In genomic region chr12:87226801-87227200, GRCm38 (mm10) we compare ENCODE assay signal across 23 mouse cellular contexts. TPM values are rescaled to one million over a fixed set of nuclear protein-coding genes. Genes with fewer than 3 reads are reported as not detected.
DNase-seq lines count a peak whose midpoint lies in the region; ATAC-seq and TF ChIP-seq lines count a peak whose summit lies in the region.
"Had no signal": no experiment of that assay in that cellular context is flagged by ENCODE, and none has a peak within 500 bp of the region (broad histone marks: within the 10 kb centered on the region; RNA-seq: fewer than 3 reads in every experiment).

No protein-coding gene starts in this region.

- H3K27me3 ChIP-seq in midbrain, postnatal 0 days (ENCODE audit: insufficient read depth, low read length), result no peaks in the 10 kb centered on the region
- H3K27me3 ChIP-seq in midbrain, embryonic 14.5 days (ENCODE audit: control insufficient read depth, insufficient read depth, low read length), result no peaks in the 10 kb centered on the region
- H3K27me3 ChIP-seq in liver, embryonic 14.5 days (ENCODE audit: control insufficient read depth, insufficient read depth, low read length), result no peaks in the 10 kb centered on the region
- H3K27me3 ChIP-seq: embryonic facial prominence, embryonic 13.5 days; limb, embryonic 15.5 days; megakaryocyte, embryonic 14.5 days had no signal

- no peak overlapping the region for H3K27ac ChIP-seq in midbrain, postnatal 0 days (ENCODE audit: low read depth, low read length)
- no peak overlapping the region for H3K27ac ChIP-seq in midbrain, embryonic 14.5 days (replicated peaks; ENCODE audit: low read depth, low read length)
- H3K27ac ChIP-seq in liver, embryonic 14.5 days, result no peak overlapping the region
- H3K27ac ChIP-seq: embryonic facial prominence, embryonic 13.5 days; heart, embryonic 10.5 days; limb, embryonic 15.5 days had no signal

- no peak overlapping the region for H3K4me3 ChIP-seq in midbrain, postnatal 0 days (ENCODE audit: low read depth, low read length)
- H3K4me3 ChIP-seq in midbrain, embryonic 14.5 days (replicated peaks; ENCODE audit: low read depth, low read length), result no peak overlapping the region
- H3K4me3 ChIP-seq in liver, embryonic 14.5 days (ENCODE audit: insufficient read depth in 1 of 2, low read depth in 2 of 2, low read length in 2 of 2), result no peak overlapping the region
- H3K4me3 ChIP-seq: embryonic facial prominence, embryonic 13.5 days; erythroblast, embryonic 14.5 days; heart, embryonic 10.5 days; limb, embryonic 15.5 days; megakaryocyte, embryonic 14.5 days had no signal

- no peak for DNase-seq in midbrain, postnatal 0 days (ENCODE audit: low spot score)
- no peak for DNase-seq in midbrain, embryonic 14.5 days
- DNase-seq in R1 (ENCODE audit: low read depth, low spot score), result peak; percentile 86
- DNase-seq in liver, embryonic 14.5 days (ENCODE audit: low read depth in 3 of 3, low spot score in 3 of 3), result no peak
- no peak for DNase-seq in right cerebral cortex, postnatal 14 days
- no peak for DNase-seq in kidney, postnatal 10 days
- DNase-seq in cerebellum, adult 8-10 months, result no peak
- DNase-seq: cerebellum, adult 11-12 months; cerebellum, postnatal 14 days; kidney, adult 11 months; left cerebral cortex, postnatal 4 days; lung, embryonic 14.5 days; right cerebral cortex, adult 18-20 months had no signal

- H3K9ac ChIP-seq in midbrain, postnatal 0 days (replicated peaks; ENCODE audit: low read length, poor library complexity, severe bottlenecking), result no peak overlapping the region
- no peak overlapping the region for H3K9ac ChIP-seq in midbrain, embryonic 14.5 days (replicated peaks; ENCODE audit: low read length)
- H3K9ac ChIP-seq in liver, embryonic 14.5 days (replicated peaks), result no peak overlapping the region
- H3K9ac ChIP-seq: embryonic facial prominence, embryonic 13.5 days; limb, embryonic 15.5 days; lung, embryonic 14.5 days had no signal

- no peak for ATAC-seq in midbrain, postnatal 0 days (ENCODE audit: low FRiP score)
- ATAC-seq in midbrain, embryonic 14.5 days (ENCODE audit: low FRiP score, low TSS enrichment), result no peak
- peak; percentile 45; the same call in 1 of the 2 replicates for ATAC-seq in liver, embryonic 14.5 days (ENCODE audit: insufficient read depth)
- ATAC-seq: forebrain, embryonic 14.5 days; hindbrain, embryonic 16.5 days; midbrain, embryonic 16.5 days had no signal

- TF ChIP-seq EP300 in liver, embryonic 14.5 days (IDR thresholded peaks at IDR 0.05; ENCODE audit: low read depth), result no peak

- WGBS in midbrain, postnatal 0 days, result 76% methylated on average over 7 of the region's 7 CpGs
- 75% methylated on average over 7 of the region's 7 CpGs for WGBS in midbrain, embryonic 14.5 days
- WGBS in liver, embryonic 14.5 days (ENCODE audit: insufficient replicate concordance), result 37% methylated on average over 7 of the region's 7 CpGs

- 0 out of 2 replicates have a peak, but pooled peaks have one; percentile 5 for TF ChIP-seq CTCF in midbrain, postnatal 0 days (IDR thresholded peaks at IDR 0.05)
- peak; percentile 27; the same call in 1 of the 2 replicates for TF ChIP-seq CTCF in liver, embryonic 14.5 days (IDR thresholded peaks at IDR 0.05; ENCODE audit: low read depth)

- no peaks in the 10 kb centered on the region for H3K36me3 ChIP-seq in midbrain, postnatal 0 days (ENCODE audit: insufficient read depth, low read length)
- no peaks in the 10 kb centered on the region for H3K36me3 ChIP-seq in midbrain, embryonic 14.5 days (ENCODE audit: control insufficient read depth, insufficient read depth, low read length)
- H3K36me3 ChIP-seq in liver, embryonic 14.5 days (replicated peaks; ENCODE audit: control insufficient read depth, insufficient read depth, low read depth), result no peaks in the 10 kb centered on the region
- H3K36me3 ChIP-seq: embryonic facial prominence, embryonic 13.5 days; G1E; heart, embryonic 10.5 days; limb, embryonic 15.5 days had no signal

- H3K4me2 ChIP-seq in midbrain, postnatal 0 days (ENCODE audit: low read depth, low read length, poor library complexity, severe bottlenecking), result no peak overlapping the region
- no peak overlapping the region for H3K4me2 ChIP-seq in midbrain, embryonic 14.5 days (ENCODE audit: low read length)
- H3K4me2 ChIP-seq in liver, embryonic 14.5 days (ENCODE audit: low read depth), result no peak overlapping the region
- H3K4me2 ChIP-seq: embryonic facial prominence, embryonic 13.5 days; limb, embryonic 15.5 days; lung, embryonic 14.5 days had no signal

- no peaks in the 10 kb centered on the region for H3K9me3 ChIP-seq in midbrain, postnatal 0 days (ENCODE audit: low read length)
- no peaks in the 10 kb centered on the region; the same call in 1 of the 2 replicates for H3K9me3 ChIP-seq in midbrain, embryonic 14.5 days (ENCODE audit: control insufficient read depth, low read length)
- no peaks in the 10 kb centered on the region for H3K9me3 ChIP-seq in liver, embryonic 14.5 days (ENCODE audit: control insufficient read depth, low read length)
- H3K9me3 ChIP-seq: embryonic facial prominence, embryonic 13.5 days; heart, embryonic 10.5 days; limb, embryonic 15.5 days had no signal

- no peaks in the 10 kb centered on the region for H3K4me1 ChIP-seq in midbrain, postnatal 0 days (ENCODE audit: insufficient read depth, low read length)
- no peaks in the 10 kb centered on the region for H3K4me1 ChIP-seq in midbrain, embryonic 14.5 days (ENCODE audit: control insufficient read depth, insufficient read depth, low read length)
- peaks cover 6% of the 10 kb centered on the region in 2 experiments; a peak in 3 of 4 replicates for H3K4me1 ChIP-seq in liver, embryonic 14.5 days (replicated peaks; ENCODE audit: control insufficient read depth in 2 of 2, insufficient read depth in 2 of 2, low read length in 1 of 2)
- H3K4me1 ChIP-seq: embryonic facial prominence, embryonic 13.5 days; limb, embryonic 15.5 days had no signal

RNA-seq across cellular contexts. Expression of gene Noxred1, which starts 11.7 kb away (rescaled TPM):
- 0.88 and 2.2 TPM in 2 replicates for total RNA-seq in midbrain, postnatal 0 days (2014; rRNA removed)
- polyA plus RNA-seq in midbrain, postnatal 0 days (2015; fragmentation: Nextera tagmentation; extraction: Ambion mirVana), result 0.30 and 0.36 TPM in 2 replicates
- polyA plus RNA-seq in midbrain, embryonic 14.5 days (2014; fragmentation: Nextera tagmentation; extraction: Ambion mirVana), result 0.81 and 1.0 TPM in 2 replicates
- polyA plus RNA-seq in liver, embryonic 14.5 days (2012; rRNA removed), result 0.16 and 0.26 TPM in 2 replicates
- polyA plus RNA-seq in liver, embryonic 14.5 days (2014; fragmentation: Nextera tagmentation; extraction: Ambion mirVana), result 0.28 TPM in 1 of 2 replicates, not detected in the other
- polyA plus RNA-seq: G1E had no signal

RNA-seq across cellular contexts. Expression of gene Tmed8, which starts 26.5 kb away (rescaled TPM):
- total RNA-seq in midbrain, postnatal 0 days (2014; rRNA removed), result 17.5 and 19.8 TPM in 2 replicates
- 3.6 and 4.4 TPM in 2 replicates for polyA plus RNA-seq in midbrain, postnatal 0 days (2015; fragmentation: Nextera tagmentation; extraction: Ambion mirVana)
- polyA plus RNA-seq in midbrain, embryonic 14.5 days (2014; fragmentation: Nextera tagmentation; extraction: Ambion mirVana), result 6.5 and 6.9 TPM in 2 replicates
- 0.62 and 0.80 TPM in 2 replicates for polyA plus RNA-seq in liver, embryonic 14.5 days (2012; rRNA removed)
- 0.50 and 0.99 TPM in 2 replicates for polyA plus RNA-seq in liver, embryonic 14.5 days (2014; fragmentation: Nextera tagmentation; extraction: Ambion mirVana)

RNA-seq across cellular contexts. Expression of gene Samd15, which starts 27.3 kb away (rescaled TPM):
- total RNA-seq in midbrain, postnatal 0 days (2014; rRNA removed), result 0.55 and 0.61 TPM in 2 replicates
- polyA plus RNA-seq in midbrain, postnatal 0 days (2015; fragmentation: Nextera tagmentation; extraction: Ambion mirVana), result 1.9 and 3.1 TPM in 2 replicates
- polyA plus RNA-seq in midbrain, embryonic 14.5 days (2014; fragmentation: Nextera tagmentation; extraction: Ambion mirVana), result 1.2 and 2.6 TPM in 2 replicates
- 0.03 and 0.21 TPM in 2 replicates for polyA plus RNA-seq in liver, embryonic 14.5 days (2012; rRNA removed)
- polyA plus RNA-seq in liver, embryonic 14.5 days (2014; fragmentation: Nextera tagmentation; extraction: Ambion mirVana), result 7.6 and 8.2 TPM in 2 replicates
- total RNA-seq: gastrocnemius, adult 8-10 months had no signal
- polyA plus RNA-seq: erythroblast, embryonic 14.5 days; G1E had no signal

RNA-seq across cellular contexts. Expression of gene Vipas39, which starts 39.3 kb away (rescaled TPM):
- 59.4 and 61.5 TPM in 2 replicates for total RNA-seq in midbrain, postnatal 0 days (2014; rRNA removed)
- polyA plus RNA-seq in midbrain, postnatal 0 days (2015; fragmentation: Nextera tagmentation; extraction: Ambion mirVana), result 48.7 and 51.2 TPM in 2 replicates
- 60.6 and 70.1 TPM in 2 replicates for polyA plus RNA-seq in midbrain, embryonic 14.5 days (2014; fragmentation: Nextera tagmentation; extraction: Ambion mirVana)
- polyA plus RNA-seq in liver, embryonic 14.5 days (2012; rRNA removed), result 6.1 and 7.8 TPM in 2 replicates
- 8.0 and 10.4 TPM in 2 replicates for polyA plus RNA-seq in liver, embryonic 14.5 days (2014; fragmentation: Nextera tagmentation; extraction: Ambion mirVana)

RNA-seq across cellular contexts. Expression of gene Ahsa1, which starts 39.5 kb away (rescaled TPM):
- 113 and 116 TPM in 2 replicates for total RNA-seq in midbrain, postnatal 0 days (2014; rRNA removed)
- 169 and 182 TPM in 2 replicates for polyA plus RNA-seq in midbrain, postnatal 0 days (2015; fragmentation: Nextera tagmentation; extraction: Ambion mirVana)
- polyA plus RNA-seq in midbrain, embryonic 14.5 days (2014; fragmentation: Nextera tagmentation; extraction: Ambion mirVana), result 176 and 180 TPM in 2 replicates
- polyA plus RNA-seq in liver, embryonic 14.5 days (2012; rRNA removed), result 66.5 and 119 TPM in 2 replicates
- 109 and 117 TPM in 2 replicates for polyA plus RNA-seq in liver, embryonic 14.5 days (2014; fragmentation: Nextera tagmentation; extraction: Ambion mirVana)
